Mouse (Mus musculus): ENCODE results near the gene Clic6. TPM values are rescaled to one million over a fixed set of nuclear protein-coding genes. Genes with fewer than 3 reads are reported as not detected.

The Clic6 gene
- total RNA-seq (2014; fragmentation: Nextera tagmentation) (not detected in 2 replicates), total RNA-seq (2017) (not detected in 2 replicates)

GRCm38 (mm10) chr16:92485436-92485835 lies at the start of gene Clic6:
Clic6 (plus strand) TSS chr16:92485736.
- no peak for ATAC-seq (replicated peaks; ENCODE audit: low FRiP score, low TSS enrichment, poor library complexity, severe bottlenecking)

- ATAC-seq (replicated peaks; ENCODE audit: low FRiP score, low TSS enrichment, poor library complexity, severe bottlenecking), result no peak
Measured at GRCm38 (mm10) chr16:92439775-92440174, 45.8 kb upstream of the Clic6 start.

- no peak for ATAC-seq (replicated peaks; ENCODE audit: low FRiP score, low TSS enrichment, poor library complexity, severe bottlenecking)
Measured at GRCm38 (mm10) chr16:92440229-92440628, 45.3 kb upstream of the Clic6 start.

GRCm38 (mm10) chr16:92441203-92441602 lies 44.3 kb upstream of the Clic6 start:
- no peak for ATAC-seq (replicated peaks; ENCODE audit: low FRiP score, low TSS enrichment, poor library complexity, severe bottlenecking)

GRCm38 (mm10) chr16:92442150-92442549 lies 43.4 kb upstream of the Clic6 start:
- no peak for ATAC-seq (replicated peaks; ENCODE audit: low FRiP score, low TSS enrichment, poor library complexity, severe bottlenecking)

- no peak for ATAC-seq (replicated peaks; ENCODE audit: low FRiP score, low TSS enrichment, poor library complexity, severe bottlenecking)
Measured at GRCm38 (mm10) chr16:92442946-92443345, 42.6 kb upstream of the Clic6 start.

GRCm38 (mm10) chr16:92443644-92444113 lies 41.9 kb upstream of the Clic6 start:
- peak; percentile 60; the same call in 1 of the 2 replicates for ATAC-seq (replicated peaks; ENCODE audit: low FRiP score, low TSS enrichment, poor library complexity, severe bottlenecking)

GRCm38 (mm10) chr16:92445377-92445776 lies 40.2 kb upstream of the Clic6 start:
- ATAC-seq (replicated peaks; ENCODE audit: low FRiP score, low TSS enrichment, poor library complexity, severe bottlenecking), result no peak

- no peak for ATAC-seq (replicated peaks; ENCODE audit: low FRiP score, low TSS enrichment, poor library complexity, severe bottlenecking)
Measured at GRCm38 (mm10) chr16:92449080-92449479, 36.5 kb upstream of the Clic6 start.

- no peak for ATAC-seq (replicated peaks; ENCODE audit: low FRiP score, low TSS enrichment, poor library complexity, severe bottlenecking)
Measured at GRCm38 (mm10) chr16:92450331-92450730, 35.2 kb upstream of the Clic6 start.

- ATAC-seq (replicated peaks; ENCODE audit: low FRiP score, low TSS enrichment, poor library complexity, severe bottlenecking), result no peak
Measured at GRCm38 (mm10) chr16:92451516-92452072, 33.9 kb upstream of the Clic6 start.

- ATAC-seq (replicated peaks; ENCODE audit: low FRiP score, low TSS enrichment, poor library complexity, severe bottlenecking), result peak; percentile 42; the same call in 1 of the 2 replicates
Measured at GRCm38 (mm10) chr16:92452609-92453008, 32.9 kb upstream of the Clic6 start.

GRCm38 (mm10) chr16:92454002-92454401 lies 31.5 kb upstream of the Clic6 start:
- no peak for ATAC-seq (replicated peaks; ENCODE audit: low FRiP score, low TSS enrichment, poor library complexity, severe bottlenecking)

- no peak for ATAC-seq (replicated peaks; ENCODE audit: low FRiP score, low TSS enrichment, poor library complexity, severe bottlenecking)
Measured at GRCm38 (mm10) chr16:92454495-92454894, 31.0 kb upstream of the Clic6 start.

GRCm38 (mm10) chr16:92455488-92455887 lies 30.0 kb upstream of the Clic6 start:
- ATAC-seq (replicated peaks; ENCODE audit: low FRiP score, low TSS enrichment, poor library complexity, severe bottlenecking), result no peak

GRCm38 (mm10) chr16:92455969-92456368 lies 29.6 kb upstream of the Clic6 start:
- ATAC-seq (replicated peaks; ENCODE audit: low FRiP score, low TSS enrichment, poor library complexity, severe bottlenecking), result no peak

GRCm38 (mm10) chr16:92457594-92457993 lies 27.9 kb upstream of the Clic6 start:
- peak; percentile 95 for ATAC-seq (replicated peaks; ENCODE audit: low FRiP score, low TSS enrichment, poor library complexity, severe bottlenecking)

GRCm38 (mm10) chr16:92461412-92461811 lies 24.1 kb upstream of the Clic6 start:
- no peak for ATAC-seq (replicated peaks; ENCODE audit: low FRiP score, low TSS enrichment, poor library complexity, severe bottlenecking)

- peak; percentile 75 for ATAC-seq (replicated peaks; ENCODE audit: low FRiP score, low TSS enrichment, poor library complexity, severe bottlenecking)
Measured at GRCm38 (mm10) chr16:92464390-92464972, 21.1 kb upstream of the Clic6 start.

GRCm38 (mm10) chr16:92465226-92465625 lies 20.3 kb upstream of the Clic6 start:
- no peak for ATAC-seq (replicated peaks; ENCODE audit: low FRiP score, low TSS enrichment, poor library complexity, severe bottlenecking)

Measured in megakaryocyte-erythroid progenitor cell, adult 5-6 weeks (primary cell).